12 mouse cellular contexts compared by ENCODE assay signal in genomic region chr19:46004814-46005466, GRCm38 (mm10). TPM values are rescaled to one million over a fixed set of nuclear protein-coding genes. Genes with fewer than 3 reads are reported as not detected.
DNase-seq lines count a peak whose midpoint lies in the region; ATAC-seq and TF ChIP-seq lines count a peak whose summit lies in the region.
"Had no signal": no experiment of that assay in that cellular context is flagged by ENCODE, and none has a peak within 500 bp of the region (broad histone marks: within the 10 kb centered on the region; RNA-seq: fewer than 3 reads in every experiment).

No protein-coding gene starts in this region.

- WGBS in heart, embryonic 16.5 days: 86% methylated on average over 17 of the region's 17 CpGs
- 77% methylated on average over 17 of the region's 17 CpGs for WGBS in stomach, embryonic 15.5 days

- H3K9me3 ChIP-seq in heart, embryonic 16.5 days (replicated peaks; ENCODE audit: control insufficient read depth, low read length): peaks cover 4% of the 10 kb centered on the region; the same call in 1 of the 2 replicates
- H3K9me3 ChIP-seq in megakaryocyte, embryonic 14.5 days: no peaks in the 10 kb centered on the region
- no peaks in the 10 kb centered on the region for H3K9me3 ChIP-seq in stomach, embryonic 15.5 days
- H3K9me3 ChIP-seq: neural tube, embryonic 13.5 days had no signal

- TF ChIP-seq CTCF in brain, embryonic 14.5 days (IDR thresholded peaks at IDR 0.05; ENCODE audit: borderline replicate concordance, extremely low read depth, insufficient read depth, insufficient read length): no peak

- H3K36me3 ChIP-seq in heart, embryonic 16.5 days (ENCODE audit: control insufficient read depth, insufficient read depth): 0 out of 2 replicates have a peak, but pooled peaks cover 5% of the 10 kb centered on the region
- H3K36me3 ChIP-seq in megakaryocyte, embryonic 14.5 days (replicated peaks; ENCODE audit: low read length): peaks cover 43% of the 10 kb centered on the region
- peaks cover 2% of the 10 kb centered on the region; the same call in 1 of the 2 replicates for H3K36me3 ChIP-seq in stomach, embryonic 15.5 days
- H3K36me3 ChIP-seq: neural tube, embryonic 13.5 days had no signal

- ATAC-seq in heart, embryonic 16.5 days (replicated peaks; ENCODE audit: extremely low read depth, insufficient read depth, low FRiP score): no peak
- ATAC-seq in megakaryocyte, adult 5-6 weeks (ENCODE audit: poor library complexity, severe bottlenecking): no peak
- no peak for ATAC-seq in stomach, embryonic 15.5 days (ENCODE audit: insufficient read depth, low FRiP score, low read depth)
- ATAC-seq: forebrain, embryonic 14.5 days had no signal

- no peaks in the 10 kb centered on the region for H3K27me3 ChIP-seq in heart, embryonic 16.5 days (ENCODE audit: control insufficient read depth, insufficient read depth, low read length)
- no peaks in the 10 kb centered on the region for H3K27me3 ChIP-seq in megakaryocyte, embryonic 14.5 days (replicated peaks)
- H3K27me3 ChIP-seq in stomach, embryonic 15.5 days (replicated peaks): no peaks in the 10 kb centered on the region

- peak overlapping the region; percentile 96; the same call in 1 of the 2 replicates for H3K4me2 ChIP-seq in heart, embryonic 16.5 days (ENCODE audit: low read depth, low read length)
- H3K4me2 ChIP-seq in stomach, embryonic 15.5 days: peak overlapping the region; percentile 99; the same call in 1 of the 2 replicates

- no peak overlapping the region; the same call in 1 of the 2 replicates for H3K9ac ChIP-seq in heart, embryonic 16.5 days (ENCODE audit: low read length)
- no peak overlapping the region for H3K9ac ChIP-seq in stomach, embryonic 15.5 days
- H3K9ac ChIP-seq: liver, embryonic 14.5 days had no signal

- H3K4me1 ChIP-seq in heart, embryonic 16.5 days (ENCODE audit: control insufficient read depth, insufficient read depth, low read length): peaks cover 8% of the 10 kb centered on the region
- H3K4me1 ChIP-seq in megakaryocyte, embryonic 14.5 days: peaks cover 40% of the 10 kb centered on the region
- H3K4me1 ChIP-seq in stomach, embryonic 15.5 days: peaks cover 17% of the 10 kb centered on the region

- DNase-seq in heart, adult 8-10 months (ENCODE audit: low spot score): no peak
- DNase-seq in brain, embryonic 14.5 days (ENCODE audit: low read depth): peak; percentile 13
- no peak for DNase-seq in layer of hippocampus, postnatal 14 days (ENCODE audit: low spot score in 2 of 2)
- DNase-seq: gastrocnemius, postnatal 36 days; right cerebral cortex, postnatal 14 days had no signal

- no peak overlapping the region for H3K27ac ChIP-seq in heart, embryonic 16.5 days (ENCODE audit: low read length)
- H3K27ac ChIP-seq in stomach, embryonic 15.5 days: no peak overlapping the region
- H3K27ac ChIP-seq: liver, embryonic 14.5 days; neural tube, embryonic 13.5 days had no signal

- no peak overlapping the region for H3K4me3 ChIP-seq in heart, embryonic 16.5 days (ENCODE audit: low read length)
- peak overlapping the region; percentile 95 for H3K4me3 ChIP-seq in megakaryocyte, embryonic 14.5 days (replicated peaks)
- H3K4me3 ChIP-seq in stomach, embryonic 15.5 days (replicated peaks): 0 out of 2 replicates have a peak overlapping the region, but pooled peaks have one; percentile 76

- TF ChIP-seq POLR2A in brain, embryonic 14.5 days (IDR thresholded peaks at IDR 0.05; ENCODE audit: borderline replicate concordance, extremely low read depth, insufficient read depth, insufficient read length, poor library complexity, severe bottlenecking): no peak

RNA-seq across cellular contexts. Expression of gene Hps6, which starts 1.6 kb away (rescaled TPM):
- 7.4 and 8.5 TPM in 2 replicates for polyA plus RNA-seq in heart, embryonic 16.5 days (2015; fragmentation: Nextera tagmentation; extraction: Ambion mirVana)
- 1 to 10 TPM; 5.3 to 6.7 (median 6.1) TPM for total RNA-seq in heart, adult 8-10 months (2022)
- 8.7 and 9.6 TPM in 2 replicates for polyA plus RNA-seq in megakaryocyte, embryonic 14.5 days (2012; ENCODE audit: insufficient read depth, low replicate concordance)
- total RNA-seq in megakaryocyte, adult 5-6 weeks (2015): 1.2 and 1.7 TPM in 2 replicates
- 6.6 and 6.8 TPM in 2 replicates for total RNA-seq in megakaryocyte, adult 5-6 weeks (2017)
- polyA plus RNA-seq in brain, embryonic 14.5 days (2012; rRNA removed): 1.6 and 2.1 TPM in 2 replicates
- polyA plus RNA-seq in stomach, embryonic 15.5 days (2015; fragmentation: Nextera tagmentation; extraction: Ambion mirVana): 8.1 TPM in 2 replicates
- total RNA-seq in layer of hippocampus, postnatal 14 days (2021): 1 to 10 TPM; 4.9 to 5.9 TPM

RNA-seq across cellular contexts. Expression of gene Armh3, which starts 6.7 kb away (rescaled TPM):
- 14.8 and 15.3 TPM in 2 replicates for polyA plus RNA-seq in heart, embryonic 16.5 days (2015; fragmentation: Nextera tagmentation; extraction: Ambion mirVana)
- 10 to 100 TPM; 14.8 to 19.0 (median 16.0) TPM for total RNA-seq in heart, adult 8-10 months (2022)
- 0.89 and 2.1 TPM in 2 replicates for polyA plus RNA-seq in megakaryocyte, embryonic 14.5 days (2012; ENCODE audit: insufficient read depth, low replicate concordance)
- 12.8 and 15.6 TPM in 2 replicates for total RNA-seq in megakaryocyte, adult 5-6 weeks (2015)
- total RNA-seq in megakaryocyte, adult 5-6 weeks (2017): 6.6 and 8.5 TPM in 2 replicates
- 19.6 and 22.0 TPM in 2 replicates for polyA plus RNA-seq in brain, embryonic 14.5 days (2012; rRNA removed)
- 13.1 and 17.3 TPM in 2 replicates for polyA plus RNA-seq in stomach, embryonic 15.5 days (2015; fragmentation: Nextera tagmentation; extraction: Ambion mirVana)
- 10 to 100 TPM; 21.0 to 21.3 TPM for total RNA-seq in layer of hippocampus, postnatal 14 days (2021)

RNA-seq across cellular contexts. Expression of gene Pprc1, which starts 39.7 kb away (rescaled TPM):
- 19.3 and 22.4 TPM in 2 replicates for polyA plus RNA-seq in heart, embryonic 16.5 days (2015; fragmentation: Nextera tagmentation; extraction: Ambion mirVana)
- 10 to 100 TPM; 12.3 to 17.0 (median 13.8) TPM for total RNA-seq in heart, adult 8-10 months (2022)
- 8.7 and 12.2 TPM in 2 replicates for polyA plus RNA-seq in megakaryocyte, embryonic 14.5 days (2012; ENCODE audit: insufficient read depth, low replicate concordance)
- 14.1 and 30.8 TPM in 2 replicates for total RNA-seq in megakaryocyte, adult 5-6 weeks (2015)
- total RNA-seq in megakaryocyte, adult 5-6 weeks (2017): 8.6 and 11.5 TPM in 2 replicates
- polyA plus RNA-seq in brain, embryonic 14.5 days (2012; rRNA removed): 24.0 and 30.1 TPM in 2 replicates
- polyA plus RNA-seq in stomach, embryonic 15.5 days (2015; fragmentation: Nextera tagmentation; extraction: Ambion mirVana): 32.7 and 37.5 TPM in 2 replicates
- total RNA-seq in layer of hippocampus, postnatal 14 days (2021): 10 to 100 TPM; 23.4 to 29.0 TPM

RNA-seq across cellular contexts. Expression of gene Ldb1, which starts 40.1 kb away (rescaled TPM):
- 68.0 and 81.9 TPM in 2 replicates for polyA plus RNA-seq in heart, embryonic 16.5 days (2015; fragmentation: Nextera tagmentation; extraction: Ambion mirVana)
- total RNA-seq in heart, adult 8-10 months (2022): 10 to 100 TPM; 37.1 to 51.0 (median 42.0) TPM
- polyA plus RNA-seq in megakaryocyte, embryonic 14.5 days (2012; ENCODE audit: insufficient read depth, low replicate concordance): 349 and 424 TPM in 2 replicates
- total RNA-seq in megakaryocyte, adult 5-6 weeks (2015): 48.8 and 54.5 TPM in 2 replicates
- total RNA-seq in megakaryocyte, adult 5-6 weeks (2017): 60.2 and 60.8 TPM in 2 replicates
- 404 and 531 TPM in 2 replicates for polyA plus RNA-seq in brain, embryonic 14.5 days (2012; rRNA removed)
- polyA plus RNA-seq in stomach, embryonic 15.5 days (2015; fragmentation: Nextera tagmentation; extraction: Ambion mirVana): 73.9 and 74.1 TPM in 2 replicates
- total RNA-seq in layer of hippocampus, postnatal 14 days (2021): 100 to 1,000 TPM in 1 of 2 experiments, 10 to 100 TPM in 1; 95.3 to 103 TPM
